ENCODE assay signal across 17 mouse cellular contexts in the genomic region with DNA sequence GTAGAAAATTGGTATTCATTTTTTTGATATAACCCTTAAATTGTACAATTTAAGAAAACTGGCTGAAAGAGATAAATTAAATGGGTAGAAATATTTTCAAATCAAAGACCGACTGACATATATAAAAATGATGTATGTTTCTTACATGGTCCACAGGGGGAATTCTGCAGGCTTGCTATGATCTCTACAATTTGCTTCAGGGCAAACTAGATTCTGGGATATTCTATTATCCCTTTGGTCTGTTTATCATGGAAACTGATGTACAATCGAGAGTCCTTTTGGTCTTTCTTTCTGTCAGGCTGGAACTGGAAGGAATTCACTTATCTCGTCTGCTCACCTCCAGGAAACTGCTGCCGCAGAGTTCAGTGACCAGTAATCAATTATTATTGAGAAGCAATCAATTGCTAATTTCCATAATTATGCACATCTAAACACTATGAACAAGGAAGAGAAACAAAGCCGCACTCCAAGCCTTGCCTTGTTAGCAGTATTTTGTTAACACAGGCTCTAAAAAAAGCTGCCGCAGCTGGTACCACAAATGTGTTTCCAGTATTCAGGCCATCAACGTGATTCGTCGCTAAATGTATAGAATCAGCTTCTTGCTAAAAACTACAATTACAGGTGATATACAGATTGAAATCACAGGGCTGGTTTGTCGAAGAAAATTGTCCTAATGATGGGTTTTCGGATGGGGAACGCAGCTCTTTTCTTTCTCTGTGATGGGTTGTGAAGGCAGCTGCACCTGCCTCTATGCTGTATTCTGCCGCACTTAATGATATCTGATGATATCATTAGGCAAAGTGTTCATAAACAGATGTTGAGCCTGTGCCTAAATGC.
A peak's percentile ranks its signal among the peaks of the same experiment; 100 is the strongest.
DNase-seq lines count a peak whose midpoint lies in the region; ATAC-seq and TF ChIP-seq lines count a peak whose summit lies in the region.
"Had no signal": no experiment of that assay in that cellular context is flagged by ENCODE, and none has a peak within 500 bp of the region (broad histone marks: within the 10 kb centered on the region; RNA-seq: fewer than 3 reads in every experiment).

No protein-coding gene starts in this region.

- H3K4me3 ChIP-seq in midbrain, embryonic 14.5 days (replicated peaks; ENCODE audit: low read depth, low read length) = no peak overlapping the region
- no peak overlapping the region for H3K4me3 ChIP-seq in midbrain, postnatal 0 days (ENCODE audit: low read depth, low read length)
- H3K4me3 ChIP-seq: erythroblast, embryonic 14.5 days; heart, embryonic 15.5 days; limb, embryonic 10.5 days had no signal

- no peaks in the 10 kb centered on the region for H3K9me3 ChIP-seq in midbrain, embryonic 14.5 days (ENCODE audit: control insufficient read depth, low read length)
- no peaks in the 10 kb centered on the region for H3K9me3 ChIP-seq in midbrain, postnatal 0 days (ENCODE audit: low read length)
- H3K9me3 ChIP-seq: heart, embryonic 15.5 days; limb, embryonic 10.5 days had no signal

- ATAC-seq in frontal cortex, adult (ENCODE audit: low TSS enrichment) = peak; percentile 56
- ATAC-seq in midbrain, embryonic 14.5 days (ENCODE audit: low FRiP score, low TSS enrichment) = no peak
- ATAC-seq in midbrain, postnatal 0 days (ENCODE audit: low FRiP score) = no peak

- H3K9ac ChIP-seq in midbrain, embryonic 14.5 days (replicated peaks; ENCODE audit: low read length) = no peak overlapping the region
- no peak overlapping the region for H3K9ac ChIP-seq in midbrain, postnatal 0 days (replicated peaks; ENCODE audit: low read length, poor library complexity, severe bottlenecking)
- H3K9ac ChIP-seq: heart, embryonic 15.5 days; liver, embryonic 14.5 days had no signal

- no peak for DNase-seq in frontal cortex, postnatal 25 days (ENCODE audit: low spot score in 2 of 2)
- peak; percentile 49 for DNase-seq in midbrain, embryonic 14.5 days
- DNase-seq in midbrain, postnatal 0 days (ENCODE audit: low spot score) = no peak
- peak; percentile 36 for DNase-seq in layer of hippocampus, adult 9-11 months
- peak; percentile 5 for DNase-seq in right cerebral cortex, postnatal 14 days
- no peak for DNase-seq in adrenal gland, postnatal 4 days (ENCODE audit: low spot score in 2 of 2)
- no peak for DNase-seq in cerebellum, postnatal 14 days
- DNase-seq: embryo, embryonic 11 days; gastrocnemius, postnatal 25 days; kidney, postnatal 10 days; lung, postnatal 14 days; thymus, adult 18-20 months had no signal

- H3K4me1 ChIP-seq in midbrain, embryonic 14.5 days (ENCODE audit: control insufficient read depth, insufficient read depth, low read length) = no peaks in the 10 kb centered on the region
- H3K4me1 ChIP-seq in midbrain, postnatal 0 days (ENCODE audit: insufficient read depth, low read length) = no peaks in the 10 kb centered on the region
- H3K4me1 ChIP-seq: heart, embryonic 15.5 days; limb, embryonic 10.5 days had no signal

- H3K4me2 ChIP-seq in midbrain, embryonic 14.5 days (ENCODE audit: low read length) = no peak overlapping the region
- no peak overlapping the region for H3K4me2 ChIP-seq in midbrain, postnatal 0 days (ENCODE audit: low read depth, low read length, poor library complexity, severe bottlenecking)
- H3K4me2 ChIP-seq: heart, embryonic 15.5 days had no signal

- H3K27ac ChIP-seq in midbrain, embryonic 14.5 days (replicated peaks; ENCODE audit: low read depth, low read length) = no peak overlapping the region
- H3K27ac ChIP-seq in midbrain, postnatal 0 days (ENCODE audit: low read depth, low read length) = no peak overlapping the region
- H3K27ac ChIP-seq: heart, embryonic 15.5 days; limb, embryonic 10.5 days; liver, embryonic 14.5 days had no signal

- H3K36me3 ChIP-seq in midbrain, embryonic 14.5 days (ENCODE audit: control insufficient read depth, insufficient read depth, low read length) = no peaks in the 10 kb centered on the region
- no peaks in the 10 kb centered on the region for H3K36me3 ChIP-seq in midbrain, postnatal 0 days (ENCODE audit: insufficient read depth, low read length)
- H3K36me3 ChIP-seq: heart, embryonic 15.5 days; limb, embryonic 10.5 days had no signal

- H3K27me3 ChIP-seq in midbrain, embryonic 14.5 days (ENCODE audit: control insufficient read depth, insufficient read depth, low read length) = no peaks in the 10 kb centered on the region
- H3K27me3 ChIP-seq in midbrain, postnatal 0 days (ENCODE audit: insufficient read depth, low read length) = no peaks in the 10 kb centered on the region
- H3K27me3 ChIP-seq: heart, embryonic 15.5 days had no signal

- 76% methylated on average over 13 of the region's 13 CpGs for WGBS in midbrain, embryonic 14.5 days
- WGBS in midbrain, postnatal 0 days = 72% methylated on average over 13 of the region's 13 CpGs

- TF ChIP-seq CTCF in midbrain, postnatal 0 days (IDR thresholded peaks at IDR 0.05) = no peak

Comparison
In these comparisons a context has a peak if more than half of its experiments do, and no peak if none do; other contexts are left out.
1. DNase-seq: peak in midbrain, embryonic 14.5 days (single experiment), layer of hippocampus, adult 9-11 months (single experiment) and right cerebral cortex, postnatal 14 days (single experiment); none in frontal cortex, postnatal 25 days (0 of 2), midbrain, postnatal 0 days (single experiment), adrenal gland, postnatal 4 days (0 of 2) and cerebellum, postnatal 14 days (0 of 2).